Mouse (Mus musculus) hindbrain, embryonic 14.5 days (tissue): ENCODE data around the gene Mc1r. TPM values are rescaled to one million over a fixed set of nuclear protein-coding genes. Genes with fewer than 3 reads are reported as not detected.

Source experiments
- ATAC-seq: fragments of 200-750 bp; cut with Nextera tagmentation; 2 replicates; pipeline ENCODE4 v1.8.0; 2017; ENCODE audit warnings: moderate number of reproducible peaks, mild to moderate bottlenecking, moderate TSS enrichment, moderate library complexity; ENCODE audit not compliant: low FRiP score
- DNase-seq: peaks from one replicate; pipeline ENCODE4 v3.0.0-alpha.2; 2015; ENCODE audit warnings: low spot score
- H3K27ac ChIP-seq: fragments of 300-500 bp; sonication (generic); 2 replicates; pipeline ENCODE4 v1.5.1; 2014; ENCODE audit warnings: mild to moderate bottlenecking, moderate library complexity
- H3K27me3 ChIP-seq: fragments of 300-500 bp; sonication (generic); 2 replicates; pipeline ENCODE4 v1.6.1; 2014; ENCODE audit warnings: mild to moderate bottlenecking, low read length, mixed read lengths; ENCODE audit not compliant: control insufficient read depth, insufficient read depth
- H3K36me3 ChIP-seq: fragments of 300-500 bp; sonication (generic); replicated peaks from 2 replicates; pipeline ENCODE4 v1.6.1; 2014; ENCODE audit not compliant: control insufficient read depth, insufficient read depth
- H3K4me1 ChIP-seq: fragments of 300-500 bp; sonication (generic); replicated peaks from 2 replicates; pipeline ENCODE4 v1.6.1; 2014; ENCODE audit warnings: antibody characterized with exemption, low read length, mixed read lengths; ENCODE audit not compliant: control insufficient read depth, insufficient read depth
- H3K4me2 ChIP-seq: fragments of 300-500 bp; sonication (generic); replicated peaks from 2 replicates; pipeline ENCODE4 v1.6.1; 2014; ENCODE audit warnings: mild to moderate bottlenecking, moderate library complexity
- H3K4me3 ChIP-seq: fragments of 300-500 bp; sonication (generic); replicated peaks from 2 replicates; pipeline ENCODE4 v1.5.1; 2014; ENCODE audit warnings: mild to moderate bottlenecking, low read length
- H3K9ac ChIP-seq: fragments of 300-500 bp; sonication (generic); 2 replicates; pipeline ENCODE4 v1.6.1; 2014
- H3K9me3 ChIP-seq: fragments of 300-500 bp; sonication (generic); 2 replicates; pipeline ENCODE4 v1.6.1; 2016; ENCODE audit warnings: low read length; ENCODE audit not compliant: control insufficient read depth
- WGBS: fragments of 180-500 bp; shearing (Covaris S2); extraction: QIAGEN DNeasy Blood & Tissue Kit; methylation state at CpG from one replicate; pipeline ENCODE4 v1.1.7; 2014; 5-methylcytosine and 5-hydroxymethylcytosine counted together
- polyA plus RNA-seq: library from polyadenylated mRNA; unstranded; fragments of >200 nt; fragmentation: Nextera tagmentation; extraction: Ambion mirVana; gene quantifications from 2 replicates; pipeline ENCODE4 v1.2.1, GENCODE M21; 2014

Mc1r gene
- polyA plus RNA-seq, 1 experiment from 2014 or later, result 0.21 TPM

DNA sequence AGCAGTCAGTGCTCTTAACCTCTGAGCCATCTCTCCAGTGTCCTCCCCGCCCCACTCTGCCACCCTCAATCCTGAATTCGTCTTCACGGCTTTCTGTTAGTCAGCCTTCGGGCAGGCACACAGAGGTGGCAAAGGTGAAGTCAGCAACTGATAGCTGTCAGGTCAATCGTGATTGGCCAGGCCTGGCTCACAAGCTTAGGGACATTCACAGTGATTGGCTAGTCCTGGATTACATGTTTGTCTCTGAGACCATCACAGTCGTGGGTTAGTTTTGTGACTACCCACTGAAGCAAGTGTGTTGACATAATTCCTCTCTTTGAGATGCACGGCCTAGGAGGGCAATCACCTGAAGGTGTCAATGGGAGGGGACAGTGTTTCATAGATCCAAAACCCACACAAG lies 46.4 kb downstream of the Mc1r start:
- no peaks in the 10 kb centered on the region for H3K27me3 ChIP-seq
- no peak overlapping the region for H3K4me3 ChIP-seq
- WGBS, result 84% methylated on average over 7 of the region's 7 CpGs

DNA sequence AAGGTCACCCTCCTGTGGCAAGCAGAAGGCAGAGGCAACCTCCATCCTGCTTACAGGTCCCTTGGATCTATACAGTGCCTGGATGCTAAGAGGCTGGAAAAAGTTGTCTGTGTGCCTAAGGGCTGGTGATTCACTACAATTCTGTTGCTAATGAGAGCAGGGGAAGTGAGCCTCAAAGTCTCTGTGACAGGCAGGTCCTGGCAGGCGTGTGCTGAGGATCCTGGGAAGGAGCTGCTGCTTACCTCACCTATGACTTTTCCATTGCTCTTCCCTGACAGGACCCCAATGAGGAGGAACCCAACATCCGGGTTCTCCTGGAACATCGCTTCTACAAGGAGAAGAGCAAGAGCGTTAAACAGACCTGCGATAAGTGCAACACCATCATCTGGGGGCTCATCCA lies 47.0 kb downstream of the Mc1r start:
- Histone ChIP-seq H3K9me3 (no peaks in the 10 kb centered on the region), H3K36me3 (peaks cover 97% of the 10 kb centered on the region), H3K27me3 (no peaks in the 10 kb centered on the region), H3K4me2 (no peak overlapping the region), H3K4me3 (no peak overlapping the region), H3K9ac (no peak overlapping the region), H3K4me1 (no peaks in the 10 kb centered on the region), H3K27ac (no peak overlapping the region)
- DNase-seq (no peak), ATAC-seq (no peak)
- 87% methylated on average over 5 of the region's 5 CpGs for WGBS

More for the DNA sequence above, 46.4 kb downstream of the Mc1r start:
- no peaks in the 10 kb centered on the region for H3K9me3 ChIP-seq
- ATAC-seq (no peak), DNase-seq (no peak)
- H3K27ac ChIP-seq, result no peak overlapping the region
- H3K4me2 ChIP-seq, result no peak overlapping the region
- H3K36me3 ChIP-seq, result peaks cover 92% of the 10 kb centered on the region
- no peak overlapping the region for H3K9ac ChIP-seq
- no peaks in the 10 kb centered on the region for H3K4me1 ChIP-seq

DNA sequence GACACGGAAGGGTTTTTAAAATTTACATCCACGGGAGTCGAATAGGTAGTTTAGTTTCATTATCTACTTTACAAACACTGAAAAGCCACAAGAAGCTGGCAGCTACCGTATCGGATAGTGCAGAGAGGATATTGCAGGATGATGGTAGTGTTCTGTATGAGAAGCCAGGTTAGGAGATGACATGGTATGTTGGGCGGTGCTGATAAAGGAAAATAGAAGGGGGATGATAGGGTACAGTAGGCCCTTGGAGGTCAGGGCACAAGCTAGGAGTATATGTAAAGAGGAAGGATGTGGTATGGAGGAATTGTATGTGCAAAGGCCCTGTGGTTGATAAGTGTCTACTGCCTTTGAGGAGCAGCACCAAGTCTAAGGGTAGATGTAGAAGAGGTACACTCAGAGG lies 47.7 kb downstream of the Mc1r start:
- Histone ChIP-seq H3K4me1 (no peaks in the 10 kb centered on the region), H3K9me3 (no peaks in the 10 kb centered on the region), H3K36me3 (peaks cover 97% of the 10 kb centered on the region), H3K4me3 (no peak overlapping the region), H3K4me2 (no peak overlapping the region), H3K27ac (no peak overlapping the region), H3K9ac (no peak overlapping the region), H3K27me3 (no peaks in the 10 kb centered on the region)
- no peak for ATAC-seq
- DNase-seq, result no peak
- 94% methylated on average over 6 of the region's 6 CpGs for whole genome bisulfite sequencing

Other genes with a start within 250 kb of the Mc1r start
- gene Sult5a1, start 248.8 kb upstream of the Mc1r start, polyA plus RNA-seq, result 1.3 and 3.0 TPM in 2 replicates
- 0.25 and 0.34 TPM in 2 replicates for gene Dpep1, start 220.9 kb upstream of the Mc1r start, polyA plus RNA-seq
- gene Chmp1a, start 194.3 kb upstream of the Mc1r start, polyA plus RNA-seq, result 160 and 164 TPM in 2 replicates
- 5.2 and 9.8 TPM in 2 replicates for gene Spata33, start 194.3 kb upstream of the Mc1r start, polyA plus RNA-seq
- 42.9 and 44.1 TPM in 2 replicates for gene Cdk10, start 182.3 kb upstream of the Mc1r start, polyA plus RNA-seq
- gene Spata2l, start 170.9 kb upstream of the Mc1r start, polyA plus RNA-seq, result 8.4 and 9.1 TPM in 2 replicates
- 18.5 and 19.5 TPM in 2 replicates for gene Zfp276, start 152.9 kb upstream of the Mc1r start, polyA plus RNA-seq
- gene Vps9d1, start 152.8 kb upstream of the Mc1r start, polyA plus RNA-seq, result 57.7 and 58.8 TPM in 2 replicates
- 7.4 and 8.3 TPM in 2 replicates for gene Fanca, start 88.5 kb upstream of the Mc1r start, polyA plus RNA-seq
- gene Spire2, start 74.4 kb upstream of the Mc1r start, polyA plus RNA-seq, result 32.4 and 33.1 TPM in 2 replicates
- 371 and 380 TPM in 2 replicates for gene Tcf25, start 33.4 kb upstream of the Mc1r start, polyA plus RNA-seq
- gene Tubb3, start 4.3 kb downstream of the Mc1r start, polyA plus RNA-seq, result 1,715 and 1,766 TPM in 2 replicates
- 45.3 and 52.2 TPM in 2 replicates for gene Def8, start 16.4 kb downstream of the Mc1r start, polyA plus RNA-seq
- 31.6 and 36.5 TPM in 2 replicates for gene Afg3l1, start 70.8 kb downstream of the Mc1r start, polyA plus RNA-seq
- gene Dbndd1, start 108.4 kb downstream of the Mc1r start, polyA plus RNA-seq, result 91.3 and 92.0 TPM in 2 replicates
- gene Gas8, start 111.7 kb downstream of the Mc1r start, polyA plus RNA-seq, result 37.5 and 38.8 TPM in 2 replicates
- gene Rhou, start 246.8 kb downstream of the Mc1r start, polyA plus RNA-seq, result 14.3 and 14.9 TPM in 2 replicates